Mouse (Mus musculus) megakaryocyte, embryonic 14.5 days (primary cell): Measurements from ENCODE around the gene Col13a1. TPM values are rescaled to one million over a fixed set of nuclear protein-coding genes. Genes with fewer than 3 reads are reported as not detected.

Experiments used
- H3K27me3 ChIP-seq: replicated peaks from 2 replicates; pipeline ENCODE3; 2012; ENCODE audit warnings: inconsistent platforms
- H3K36me3 ChIP-seq: replicated peaks from 2 replicates; pipeline ENCODE3; 2012; ENCODE audit warnings: low read length, inconsistent platforms, mixed read lengths
- H3K4me1 ChIP-seq: 2 replicates; pipeline ENCODE4 v1.6.1; 2012; ENCODE audit warnings: inconsistent platforms
- H3K4me3 ChIP-seq: replicated peaks from 2 replicates; pipeline ENCODE3; 2012; ENCODE audit warnings: moderate library complexity, mild to moderate bottlenecking, inconsistent platforms
- H3K9me3 ChIP-seq: 2 replicates; pipeline ENCODE4 v1.6.1; 2012; ENCODE audit warnings: inconsistent platforms
- FLI1 ChIP-seq: IDR thresholded peaks from 2 replicates; pipeline ENCODE4 v1.6.1; 2012; ENCODE audit warnings: low read length, inconsistent platforms, mixed read lengths
- GATA1 ChIP-seq: IDR thresholded peaks from 3 replicates; pipeline ENCODE4 v1.6.1; 2012; ENCODE audit warnings: mixed read lengths, low read length, inconsistent platforms, borderline replicate concordance
- polyA plus RNA-seq: library from polyadenylated mRNA; stranded (reverse); fragments of >175 nt; gene quantifications from 2 replicates; pipeline ENCODE4 v1.2.3, GENCODE M21; 2012; ENCODE audit warnings: low replicate concordance; ENCODE audit not compliant: insufficient read depth

Col13a1 gene
- polyA plus RNA-seq, 1 experiment: not detected

- TF ChIP-seq GATA1 (no peak), FLI1 (no peak)
- peaks cover 15% of the 10 kb centered on the region for H3K4me1 ChIP-seq
- no peaks in the 10 kb centered on the region for H3K36me3 ChIP-seq
- peaks cover 31% of the 10 kb centered on the region for H3K27me3 ChIP-seq
- H3K9me3 ChIP-seq: no peaks in the 10 kb centered on the region
- peak overlapping the region; percentile 47 for H3K4me3 ChIP-seq
Measured at GRCm38 (mm10) chr10:61968003-61968553, 10.8 kb downstream of the Col13a1 start.

GRCm38 (mm10) chr10:61967207-61967606 lies 11.7 kb downstream of the Col13a1 start:
- Histone ChIP-seq H3K9me3 (no peaks in the 10 kb centered on the region), H3K4me3 (no peak overlapping the region), H3K4me1 (peaks cover 15% of the 10 kb centered on the region), H3K27me3 (peaks cover 30% of the 10 kb centered on the region), H3K36me3 (no peaks in the 10 kb centered on the region)
- no peak for TF ChIP-seq GATA1
- TF ChIP-seq FLI1: no peak

- no peaks in the 10 kb centered on the region for H3K36me3 ChIP-seq
- no peak overlapping the region for H3K4me3 ChIP-seq
- peaks cover 15% of the 10 kb centered on the region for H3K4me1 ChIP-seq
- no peaks in the 10 kb centered on the region for H3K9me3 ChIP-seq
- peaks cover 20% of the 10 kb centered on the region for H3K27me3 ChIP-seq
- TF ChIP-seq GATA1: no peak
- TF ChIP-seq FLI1: no peak
Measured at GRCm38 (mm10) chr10:61965386-61965841, 13.5 kb downstream of the Col13a1 start.

GRCm38 (mm10) chr10:61956718-61957117 lies 22.2 kb downstream of the Col13a1 start:
- H3K36me3 ChIP-seq: no peaks in the 10 kb centered on the region
- TF ChIP-seq FLI1 (no peak), GATA1 (no peak)
- H3K9me3 ChIP-seq: peaks cover 5% of the 10 kb centered on the region
- H3K27me3 ChIP-seq: peaks cover 33% of the 10 kb centered on the region
- H3K4me3 ChIP-seq: no peak overlapping the region
- H3K4me1 ChIP-seq: 0 out of 2 replicates have a peak, but pooled peaks cover 4% of the 10 kb centered on the region

GRCm38 (mm10) chr10:61953916-61954315 lies 25.0 kb downstream of the Col13a1 start:
- H3K27me3 ChIP-seq: peaks cover 42% of the 10 kb centered on the region
- no peaks in the 10 kb centered on the region for H3K36me3 ChIP-seq
- no peak overlapping the region for H3K4me3 ChIP-seq
- TF ChIP-seq FLI1 (no peak), GATA1 (no peak)
- peaks cover 5% of the 10 kb centered on the region for H3K9me3 ChIP-seq
- H3K4me1 ChIP-seq: 0 out of 2 replicates have a peak, but pooled peaks cover 4% of the 10 kb centered on the region

GRCm38 (mm10) chr10:61949542-61949941 lies 29.4 kb downstream of the Col13a1 start:
- Histone ChIP-seq H3K27me3 (peaks cover 60% of the 10 kb centered on the region), H3K4me3 (no peak overlapping the region)

GRCm38 (mm10) chr10:61944386-61944785 lies 34.5 kb downstream of the Col13a1 start:
- no peak overlapping the region for H3K4me3 ChIP-seq
- H3K9me3 ChIP-seq: 0 out of 2 replicates have a peak, but pooled peaks cover 2% of the 10 kb centered on the region
- H3K27me3 ChIP-seq: peaks cover 64% of the 10 kb centered on the region
- peaks cover 11% of the 10 kb centered on the region for H3K4me1 ChIP-seq
- no peak for TF ChIP-seq GATA1
- TF ChIP-seq FLI1: no peak
- H3K36me3 ChIP-seq: no peaks in the 10 kb centered on the region

More at GRCm38 (mm10) chr10:61949542-61949941, 29.4 kb downstream of the Col13a1 start:
- TF ChIP-seq FLI1 (no peak), GATA1 (no peak)
- no peaks in the 10 kb centered on the region for H3K36me3 ChIP-seq
- 0 out of 2 replicates have a peak, but pooled peaks cover 2% of the 10 kb centered on the region for H3K9me3 ChIP-seq
- H3K4me1 ChIP-seq: peaks cover 14% of the 10 kb centered on the region

GRCm38 (mm10) chr10:61943480-61943879 lies 35.4 kb downstream of the Col13a1 start:
- Histone ChIP-seq H3K36me3 (no peaks in the 10 kb centered on the region), H3K9me3 (0 out of 2 replicates have a peak, but pooled peaks cover 2% of the 10 kb centered on the region), H3K4me1 (peaks cover 11% of the 10 kb centered on the region), H3K4me3 (no peak overlapping the region), H3K27me3 (peaks cover 68% of the 10 kb centered on the region)
- no peak for TF ChIP-seq FLI1
- no peak for TF ChIP-seq GATA1

- Histone ChIP-seq H3K27me3 (peaks cover 68% of the 10 kb centered on the region), H3K4me3 (no peak overlapping the region), H3K9me3 (no peaks in the 10 kb centered on the region), H3K36me3 (no peaks in the 10 kb centered on the region), H3K4me1 (peaks cover 11% of the 10 kb centered on the region)
- TF ChIP-seq FLI1: no peak
Measured at GRCm38 (mm10) chr10:61942719-61943118, 36.2 kb downstream of the Col13a1 start.

GRCm38 (mm10) chr10:61936211-61937121 lies 42.4 kb downstream of the Col13a1 start:
- Histone ChIP-seq H3K27me3 (peaks cover 76% of the 10 kb centered on the region), H3K9me3 (peaks cover 20% of the 10 kb centered on the region), H3K4me1 (peaks cover 17% of the 10 kb centered on the region; the same call in 1 of the 2 replicates)

More at GRCm38 (mm10) chr10:61936211-61937121, 42.4 kb downstream of the Col13a1 start:
- Histone ChIP-seq H3K4me3 (no peak overlapping the region), H3K36me3 (no peaks in the 10 kb centered on the region)
- TF ChIP-seq GATA1 (no peak), FLI1 (no peak)
